Mouse (Mus musculus): ENCODE results near the gene Gpr39.

- TF ChIP-seq CTCF (IDR thresholded peaks at IDR 0.05; ENCODE audit: low read depth) (no peak), EP300 (optimal IDR thresholded peaks at IDR 0.05) (no peak)
Observed at GRCm38 (mm10) chr1:125652836-125653594, 23.8 kb upstream of the Gpr39 start.

Measured in stomach, postnatal 0 days (tissue).